Mouse (Mus musculus): Measurements from ENCODE around the gene Dazl. TPM values are rescaled to one million over a fixed set of nuclear protein-coding genes. Genes with fewer than 3 reads are reported as not detected.

The Dazl gene
- total RNA-seq, 2 experiments from 2014 or later = 0.20 TPM; not detected in 1

Other genes with a start within 250 kb of the Dazl start
- 10 to 100 TPM; 50.3 to 51.5 TPM for gene Rftn1, start 103.0 kb downstream of the Dazl start, total RNA-seq (2021)
- 1 to 10 TPM; 8.3 to 9.5 TPM for gene Plcl2, start 215.8 kb upstream of the Dazl start, total RNA-seq (2021)

Data from heart, postnatal 25 days (tissue).